Mouse (Mus musculus) macrophage (primary cell): ENCODE results near the gene Kif26b. TPM values are rescaled to one million over a fixed set of nuclear protein-coding genes. Genes with fewer than 3 reads are reported as not detected.

ENCODE experiments used
- H3K27ac ChIP-seq: fragments of 350-480 bp; formaldehyde crosslinking; 2 replicates; pipeline ENCODE4 v1.9.0; 2021
- H3K36me3 ChIP-seq: fragments of 350-480 bp; formaldehyde crosslinking; 2 replicates; pipeline ENCODE4 v1.9.0; 2021; ENCODE audit errors: inconsistent target
- H3K4me3 ChIP-seq: fragments of 350-480 bp; formaldehyde crosslinking; 2 replicates; pipeline ENCODE4 v1.9.0; 2021; ENCODE audit errors: inconsistent target
- H3K79me2 ChIP-seq: fragments of 350-480 bp; formaldehyde crosslinking; 2 replicates; pipeline ENCODE4 v1.9.0; 2021; ENCODE audit errors: inconsistent target
- WGBS: methylation state at CpG from one replicate; pipeline ENCODE4 v1.1.7; 2026; ENCODE audit warnings: inconsistent platforms; ENCODE audit not compliant: missing documents; 5-methylcytosine and 5-hydroxymethylcytosine counted together
- polyA plus RNA-seq: library from polyadenylated mRNA; stranded (reverse); fragments of 250-400 nt; gene quantifications from 3 replicates; pipeline ENCODE4 v1.2.4, GENCODE M21; 2018; ENCODE audit warnings: inconsistent platforms

The Kif26b gene
- polyA plus RNA-seq, 1 experiment from 2014 or later, result not detected

GRCm38 (mm10) chr1:178894081-178894401, 365.1 kb downstream of the Kif26b start:
- WGBS, result 90% methylated on average over 3 of the region's 3 CpGs
- no peaks in the 10 kb centered on the region for H3K36me3 ChIP-seq
- H3K4me3 ChIP-seq, result no peak overlapping the region
- H3K79me2 ChIP-seq, result no peaks in the 10 kb centered on the region
- H3K27ac ChIP-seq, result no peak overlapping the region

GRCm38 (mm10) chr1:178895674-178896073, 366.7 kb downstream of the Kif26b start:
- H3K79me2 ChIP-seq, result no peaks in the 10 kb centered on the region
- H3K27ac ChIP-seq, result no peak overlapping the region
- no peak overlapping the region for H3K4me3 ChIP-seq
- 95% methylated on average over 4 of the region's 4 CpGs for WGBS
- no peaks in the 10 kb centered on the region for H3K36me3 ChIP-seq

GRCm38 (mm10) chr1:178910951-178911350, 382.0 kb downstream of the Kif26b start:
- H3K27ac ChIP-seq, result no peak overlapping the region
- WGBS, result 54% methylated on average over 14 of the region's 14 CpGs

GRCm38 (mm10) chr1:178912936-178913716, 384.2 kb downstream of the Kif26b start:
- 49% methylated on average over 6 of the region's 6 CpGs for WGBS
- no peak overlapping the region for H3K4me3 ChIP-seq
- H3K36me3 ChIP-seq, result no peaks in the 10 kb centered on the region
- H3K27ac ChIP-seq, result no peak overlapping the region
- no peaks in the 10 kb centered on the region for H3K79me2 ChIP-seq

More at GRCm38 (mm10) chr1:178910951-178911350, 382.0 kb downstream of the Kif26b start:
- H3K4me3 ChIP-seq, result no peak overlapping the region
- H3K79me2 ChIP-seq, result no peaks in the 10 kb centered on the region
- H3K36me3 ChIP-seq, result no peaks in the 10 kb centered on the region

DNA sequence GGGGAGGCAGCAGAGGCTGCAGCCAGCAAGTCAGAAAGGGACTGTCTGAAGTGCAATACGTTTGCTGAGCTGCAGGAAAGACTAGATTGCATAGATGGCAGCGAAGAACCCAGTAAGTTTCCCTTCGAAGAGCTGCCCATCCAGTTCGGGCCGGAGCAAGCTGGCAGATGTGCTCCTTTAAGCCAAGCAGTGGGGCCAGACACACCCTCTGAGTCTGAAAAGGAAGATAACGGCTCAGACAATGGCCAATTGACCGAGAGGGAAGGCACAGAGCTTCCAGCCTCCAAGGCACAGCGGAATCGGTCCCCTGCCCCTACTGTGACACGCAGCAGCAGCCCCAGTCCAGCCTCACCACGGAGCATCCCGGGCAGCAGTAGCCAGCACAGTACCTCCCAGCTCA, 386.1 kb downstream of the Kif26b start:
- Histone ChIP-seq H3K79me2 (no peaks in the 10 kb centered on the region), H3K4me3 (no peak overlapping the region), H3K27ac (no peak overlapping the region), H3K36me3 (no peaks in the 10 kb centered on the region)
- WGBS, result 95% methylated on average over 11 of the region's 12 CpGs

DNA sequence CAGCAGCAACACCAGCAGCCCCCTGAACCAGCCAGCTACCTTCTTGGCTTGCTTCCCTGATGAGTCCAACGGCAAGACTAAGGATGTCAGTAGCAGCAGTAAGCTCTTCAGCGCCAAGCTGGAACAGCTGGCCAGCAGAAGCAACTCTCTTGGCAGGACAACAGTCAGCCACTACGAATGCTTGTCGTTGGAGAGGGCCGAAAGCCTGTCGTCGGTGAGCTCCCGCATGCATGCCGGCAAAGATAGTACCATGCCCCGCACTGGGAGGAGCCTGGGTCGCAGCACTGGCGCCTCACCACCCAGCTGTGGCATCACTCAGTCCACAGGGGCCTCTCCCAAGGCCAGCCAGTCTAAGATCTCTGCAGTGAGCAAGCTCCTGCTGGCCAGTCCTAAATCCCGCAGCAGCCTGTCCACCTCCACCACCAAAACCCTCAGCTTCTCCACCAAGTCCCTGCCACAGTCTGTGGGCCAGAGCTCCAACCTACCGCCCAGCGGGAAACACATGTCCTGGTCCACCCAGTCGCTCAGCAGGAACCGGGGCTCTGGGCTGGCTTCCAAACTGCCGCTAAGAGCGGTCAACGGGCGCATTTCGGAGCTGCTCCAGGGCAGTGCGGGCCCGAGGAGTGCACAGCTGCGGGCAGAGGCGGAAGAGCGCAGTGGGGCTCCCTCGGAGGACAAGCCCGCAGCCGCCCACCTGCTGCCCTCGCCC, 388.4 kb downstream of the Kif26b start:
- 77% methylated on average over 31 of the region's 31 CpGs for WGBS
- no peak overlapping the region for H3K4me3 ChIP-seq
- no peak overlapping the region for H3K27ac ChIP-seq
- H3K36me3 ChIP-seq, result no peaks in the 10 kb centered on the region
- no peaks in the 10 kb centered on the region for H3K79me2 ChIP-seq

DNA sequence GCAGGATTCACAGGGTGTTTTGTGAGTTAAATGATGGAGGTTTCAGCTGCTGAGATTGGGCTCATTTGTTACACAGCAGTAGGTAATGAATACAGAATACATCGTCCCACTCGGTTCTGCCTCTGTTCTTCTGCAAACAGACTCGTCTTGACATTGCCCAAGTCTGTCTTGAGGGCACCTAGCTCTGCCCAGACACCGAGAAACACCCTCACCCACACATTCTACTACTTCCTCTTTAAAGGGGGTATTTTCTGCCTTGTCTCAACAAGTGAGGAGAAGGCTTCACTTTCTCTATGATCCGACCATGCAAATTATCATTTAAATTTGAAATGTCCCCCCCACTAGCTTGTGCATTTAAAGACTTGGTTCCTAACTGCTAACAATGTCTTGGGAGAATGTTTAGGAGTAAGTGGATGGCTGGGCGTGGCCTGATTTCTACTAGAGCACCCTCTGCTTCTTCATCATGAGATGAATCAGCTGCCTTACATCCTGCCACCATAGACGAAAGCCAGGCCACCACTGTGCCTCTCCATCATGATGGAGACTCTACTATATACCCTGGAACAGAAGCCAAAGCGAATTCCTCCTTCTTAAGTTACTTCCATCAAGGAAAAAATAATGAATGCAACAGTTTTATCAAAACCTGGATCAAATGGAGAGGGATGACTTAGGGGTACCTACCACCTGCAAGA, 395.7 kb downstream of the Kif26b start:
- 35% methylated on average over 8 of the region's 8 CpGs for WGBS
- no peaks in the 10 kb centered on the region for H3K36me3 ChIP-seq
- H3K79me2 ChIP-seq, result no peaks in the 10 kb centered on the region
- H3K27ac ChIP-seq, result no peak overlapping the region
- H3K4me3 ChIP-seq, result no peak overlapping the region

DNA sequence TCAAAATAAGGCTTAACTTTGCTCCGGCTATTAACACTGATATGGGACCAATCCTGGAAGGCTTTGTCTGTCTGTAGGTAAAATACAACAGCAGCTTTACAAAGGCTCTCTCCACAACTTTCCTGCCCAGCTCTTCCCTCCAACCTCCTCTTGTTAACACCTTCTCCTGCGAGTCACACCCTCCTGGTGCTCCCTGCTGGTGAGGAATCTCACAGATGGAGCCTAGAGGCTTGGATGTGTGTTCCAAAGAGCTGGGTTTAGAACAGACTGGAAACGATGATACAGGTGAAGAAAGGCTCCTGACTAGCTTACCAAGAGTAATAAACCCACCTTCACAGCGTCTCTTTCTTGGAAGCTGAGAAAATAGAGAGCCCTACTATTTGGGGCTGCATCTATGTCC, 400.6 kb downstream of the Kif26b start:
- no peaks in the 10 kb centered on the region for H3K36me3 ChIP-seq
- 81% methylated on average over 4 of the region's 4 CpGs for whole genome bisulfite sequencing
- no peak overlapping the region for H3K27ac ChIP-seq
- H3K79me2 ChIP-seq, result no peaks in the 10 kb centered on the region
- H3K4me3 ChIP-seq, result no peak overlapping the region

DNA sequence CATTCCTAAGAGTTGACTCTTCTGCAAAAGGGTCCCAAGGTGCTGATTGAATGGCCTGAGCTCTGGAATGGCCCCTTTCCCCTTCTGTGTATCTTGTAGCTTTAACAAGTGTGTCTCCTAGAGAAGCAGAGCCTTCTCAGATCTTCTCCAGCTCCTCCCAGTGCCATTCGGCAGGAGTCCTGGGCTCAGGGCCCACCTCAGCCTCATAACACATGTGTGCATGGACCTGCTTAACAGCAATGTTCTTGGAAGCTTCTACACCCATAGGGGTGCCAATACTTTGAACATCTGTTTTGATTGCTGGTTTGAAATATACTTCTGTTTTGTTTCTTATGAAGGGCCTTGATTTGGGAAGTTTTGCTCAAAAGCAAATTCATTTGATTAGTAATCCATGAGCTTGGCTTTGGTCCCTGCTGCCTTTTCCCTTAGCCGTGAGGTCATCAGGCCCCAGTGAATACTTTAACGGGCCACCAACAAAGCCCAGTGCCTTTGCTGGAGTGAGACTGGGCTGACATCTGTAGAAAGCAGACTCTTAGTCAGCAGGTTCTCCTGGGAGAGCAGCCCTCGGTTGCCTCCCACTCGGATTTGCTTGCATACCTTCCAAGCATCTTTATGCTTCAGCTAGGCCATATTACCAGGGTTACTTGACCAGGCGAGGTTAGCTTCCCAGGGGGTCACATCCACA, 405.2 kb downstream of the Kif26b start:
- H3K4me3 ChIP-seq, result no peak overlapping the region
- 90% methylated on average over 6 of the region's 6 CpGs for WGBS
- no peaks in the 10 kb centered on the region for H3K79me2 ChIP-seq
- no peak overlapping the region for H3K27ac ChIP-seq
- no peaks in the 10 kb centered on the region for H3K36me3 ChIP-seq

DNA sequence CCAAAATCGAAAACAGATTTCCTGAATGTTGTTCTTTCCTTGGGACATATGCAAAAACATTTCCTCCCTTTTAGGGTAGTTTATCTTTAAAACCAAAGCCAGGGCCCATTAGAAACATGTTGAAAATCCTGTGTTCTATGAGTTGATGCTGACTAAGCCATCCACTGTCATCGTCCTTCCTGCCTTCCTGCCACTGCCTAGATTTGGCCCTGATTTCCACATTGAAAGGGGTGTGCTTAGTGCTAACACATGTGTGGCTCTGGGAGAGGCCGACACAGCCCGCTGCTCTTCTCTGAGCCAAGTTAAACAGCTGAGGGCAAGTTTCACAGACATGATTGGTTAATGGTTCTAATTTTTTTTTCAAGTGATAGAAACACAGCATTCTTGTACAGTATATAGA, 407.5 kb downstream of the Kif26b start:
- no peaks in the 10 kb centered on the region for H3K79me2 ChIP-seq

GRCm38 (mm10) chr1:178936976-178937375, 408.1 kb downstream of the Kif26b start:
- WGBS, result 90% methylated on average over 2 of the region's 2 CpGs
- Histone ChIP-seq H3K79me2 (no peaks in the 10 kb centered on the region), H3K36me3 (no peaks in the 10 kb centered on the region), H3K4me3 (no peak overlapping the region), H3K27ac (no peak overlapping the region)

More for the DNA sequence above, 407.5 kb downstream of the Kif26b start:
- Histone ChIP-seq H3K27ac (no peak overlapping the region), H3K4me3 (no peak overlapping the region), H3K36me3 (no peaks in the 10 kb centered on the region)
- 67% methylated on average over 4 of the region's 4 CpGs for WGBS

DNA sequence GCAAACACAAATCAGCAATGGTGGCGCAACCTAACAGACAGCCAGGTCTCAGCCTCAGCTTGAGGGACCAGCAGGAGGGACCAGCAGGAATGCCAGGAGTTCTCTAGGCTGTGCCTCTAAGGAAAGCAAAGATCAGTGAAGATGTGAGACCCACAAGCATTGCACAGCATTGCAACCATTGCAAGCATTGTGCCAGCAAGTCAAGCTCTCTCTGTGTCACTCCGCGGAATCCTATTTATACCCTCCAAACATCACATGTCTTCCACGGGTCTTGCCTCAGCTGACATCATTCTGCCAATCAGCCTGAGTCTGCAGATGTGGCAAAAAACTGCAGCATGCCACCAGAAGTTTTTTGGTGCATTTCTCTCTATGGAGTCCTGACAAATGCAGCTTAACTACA, 411.4 kb downstream of the Kif26b start:
- no peaks in the 10 kb centered on the region for H3K79me2 ChIP-seq
- H3K4me3 ChIP-seq, result no peak overlapping the region
- H3K27ac ChIP-seq, result no peak overlapping the region
- no peaks in the 10 kb centered on the region for H3K36me3 ChIP-seq
- WGBS, result 84% methylated on average over 4 of the region's 4 CpGs

DNA sequence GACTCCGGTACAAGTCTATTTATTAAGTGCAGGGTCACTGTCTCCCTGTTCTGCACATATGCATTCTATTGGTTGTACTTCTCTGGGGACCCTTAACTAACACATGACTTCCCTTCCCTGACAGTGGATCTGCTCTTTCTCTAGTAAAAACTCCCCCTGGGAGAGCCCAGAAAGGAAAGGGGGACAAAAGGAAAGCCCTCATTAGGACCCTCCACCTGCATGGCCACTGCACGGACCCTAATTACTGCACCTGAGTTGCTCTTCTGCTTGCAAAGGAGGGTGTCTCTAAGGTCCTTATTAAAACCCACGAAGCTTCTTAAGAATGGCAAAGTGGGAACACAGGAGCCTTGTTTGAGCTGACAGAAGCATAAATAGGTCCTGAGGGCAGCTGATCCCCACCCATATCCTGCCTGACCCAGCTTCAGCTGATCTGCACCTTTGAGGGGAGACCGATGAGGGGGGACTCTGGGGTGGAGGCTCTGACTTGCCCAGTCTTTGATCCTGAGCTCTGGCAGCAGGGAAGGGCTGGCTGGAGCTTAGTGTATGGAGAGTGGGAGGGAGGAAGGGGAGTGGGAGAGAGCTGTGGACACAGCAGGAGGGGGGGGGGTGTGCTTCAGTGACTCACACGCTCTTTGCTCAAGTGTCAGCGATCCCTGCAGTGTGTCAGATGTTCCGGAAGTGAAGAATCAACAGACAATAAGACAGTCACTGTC, 413.5 kb downstream of the Kif26b start:
- H3K79me2 ChIP-seq, result no peaks in the 10 kb centered on the region
- no peak overlapping the region for H3K4me3 ChIP-seq
- 62% methylated on average over 6 of the region's 7 CpGs for WGBS
- H3K36me3 ChIP-seq, result no peaks in the 10 kb centered on the region
- no peak overlapping the region for H3K27ac ChIP-seq

- WGBS, result 31% methylated on average over 12 of the region's 12 CpGs
- no peaks in the 10 kb centered on the region for H3K79me2 ChIP-seq
- H3K36me3 ChIP-seq, result no peaks in the 10 kb centered on the region
These were observed 424.0 kb downstream of the Kif26b start for GRCm38 (mm10) chr1:178952910-178953309.

More at GRCm38 (mm10) chr1:178952910-178953309, 424.0 kb downstream of the Kif26b start:
- Histone ChIP-seq H3K4me3 (no peak overlapping the region), H3K27ac (no peak overlapping the region)
